Mouse (Mus musculus) small intestine, adult 2 months (tissue): Measurements from ENCODE around the gene Tbx21. TPM values are rescaled to one million over a fixed set of nuclear protein-coding genes. Genes with fewer than 3 reads are reported as not detected.

Source experiments
- H3K27ac ChIP-seq: fragments of 200-500 bp; 2 replicates; pipeline ENCODE4 v1.5.1; 2012; ENCODE audit warnings: low read depth, low read length, control low read depth, inconsistent platforms; ENCODE audit not compliant: insufficient read depth
- H3K27me3 ChIP-seq: fragments of 200-500 bp; 2 replicates; pipeline ENCODE4 v1.6.1; 2012; ENCODE audit warnings: mild to moderate bottlenecking, moderate library complexity, low read length, inconsistent platforms; ENCODE audit not compliant: control insufficient read depth, insufficient read depth
- H3K36me3 ChIP-seq: fragments of 200-500 bp; 2 replicates; pipeline ENCODE4 v1.6.1; 2012; ENCODE audit warnings: mild to moderate bottlenecking, low read length, control low read depth, inconsistent platforms; ENCODE audit not compliant: control insufficient read depth, insufficient read depth
- H3K4me1 ChIP-seq: fragments of 200-500 bp; 2 replicates; pipeline ENCODE4 v1.6.1; 2012; ENCODE audit warnings: low read length, inconsistent platforms, mixed read lengths; ENCODE audit not compliant: control insufficient read depth, insufficient read depth, insufficient read length
- H3K4me3 ChIP-seq: fragments of 200-500 bp; 2 replicates; pipeline ENCODE4 v1.5.1; 2012; ENCODE audit warnings: low read depth, mild to moderate bottlenecking, control low read depth, inconsistent platforms, low read length, moderate library complexity
- CTCF ChIP-seq: fragments of 200-500 bp; IDR thresholded peaks from 2 replicates; pipeline ENCODE4 v1.5.1; 2012; ENCODE audit warnings: low read depth, mild to moderate bottlenecking, control low read depth, inconsistent platforms, low read length, moderate library complexity, mixed read lengths; ENCODE audit not compliant: insufficient replicate concordance, insufficient read length; ENCODE audit errors: extremely low read depth
- POLR2A ChIP-seq: fragments of 200-500 bp; IDR thresholded peaks from 2 replicates; pipeline ENCODE4 v1.6.1; 2012; ENCODE audit warnings: low read depth, mild to moderate bottlenecking, control low read depth, inconsistent platforms, low read length, moderate library complexity
- WGBS: fragments of 180-500 bp; shearing (Covaris S2); methylation state at CpG from one replicate; pipeline ENCODE4 v1.1.7; 2018; 5-methylcytosine and 5-hydroxymethylcytosine counted together
- polyA plus RNA-seq: library from polyadenylated mRNA; depleted of rRNA; stranded (reverse); fragments of >200 nt; gene quantifications from 2 replicates; pipeline ENCODE4 v1.2.3, GENCODE M21; 2012

Gene Tbx21
- polyA plus RNA-seq, 1 experiment, result 2.3 TPM

GRCm38 (mm10) chr11:97143196-97143900 lies 28.2 kb upstream of the Tbx21 start:
- TF ChIP-seq CTCF (no peak), POLR2A (no peak)
- Histone ChIP-seq H3K4me1 (peaks cover 10% of the 10 kb centered on the region), H3K27ac (peak overlapping the region; percentile 68), H3K4me3 (no peak overlapping the region), H3K27me3 (peaks cover 13% of the 10 kb centered on the region), H3K36me3 (no peaks in the 10 kb centered on the region)
- 87% methylated on average over 9 of the region's 9 CpGs for WGBS

GRCm38 (mm10) chr11:97142159-97142608 lies 27.1 kb upstream of the Tbx21 start:
- Histone ChIP-seq H3K27ac (peak overlapping the region; percentile 66), H3K4me3 (no peak overlapping the region), H3K36me3 (no peaks in the 10 kb centered on the region), H3K27me3 (peaks cover 14% of the 10 kb centered on the region), H3K4me1 (peaks cover 10% of the 10 kb centered on the region)
- 49% methylated on average over 8 of the region's 8 CpGs for WGBS
- TF ChIP-seq CTCF, result no peak
- no peak for TF ChIP-seq POLR2A

GRCm38 (mm10) chr11:97140811-97141210 lies 25.7 kb upstream of the Tbx21 start:
- TF ChIP-seq CTCF (no peak), POLR2A (no peak)
- peaks cover 10% of the 10 kb centered on the region for H3K4me1 ChIP-seq
- peaks cover 14% of the 10 kb centered on the region for H3K27me3 ChIP-seq
- no peaks in the 10 kb centered on the region for H3K36me3 ChIP-seq
- 73% methylated on average over 4 of the region's 4 CpGs for WGBS
- H3K4me3 ChIP-seq, result no peak overlapping the region
- H3K27ac ChIP-seq, result no peak overlapping the region

GRCm38 (mm10) chr11:97139256-97139655 lies 24.1 kb upstream of the Tbx21 start:
- H3K27me3 ChIP-seq, result peaks cover 14% of the 10 kb centered on the region
- H3K4me1 ChIP-seq, result peaks cover 10% of the 10 kb centered on the region
- no peaks in the 10 kb centered on the region for H3K36me3 ChIP-seq
- H3K27ac ChIP-seq, result no peak overlapping the region
- no peak for TF ChIP-seq CTCF
- no peak for TF ChIP-seq POLR2A
- 47% methylated on average over 15 of the region's 15 CpGs for WGBS
- H3K4me3 ChIP-seq, result peak overlapping the region; percentile 44

GRCm38 (mm10) chr11:97138554-97139226 lies 23.6 kb upstream of the Tbx21 start:
- H3K4me1 ChIP-seq, result peaks cover 10% of the 10 kb centered on the region
- H3K27ac ChIP-seq, result no peak overlapping the region
- H3K36me3 ChIP-seq, result no peaks in the 10 kb centered on the region
- WGBS, result 42% methylated on average over 69 of the region's 69 CpGs
- peaks cover 14% of the 10 kb centered on the region for H3K27me3 ChIP-seq
- TF ChIP-seq CTCF (no peak), POLR2A (no peak)
- peak overlapping the region; percentile 44 for H3K4me3 ChIP-seq

GRCm38 (mm10) chr11:97133270-97133669 lies 18.1 kb upstream of the Tbx21 start:
- Histone ChIP-seq H3K4me1 (no peaks in the 10 kb centered on the region), H3K27me3 (peaks cover 5% of the 10 kb centered on the region; the same call in 1 of the 2 replicates), H3K27ac (no peak overlapping the region), H3K4me3 (no peak overlapping the region), H3K36me3 (no peaks in the 10 kb centered on the region)
- no peak for TF ChIP-seq POLR2A
- no peak for TF ChIP-seq CTCF
- WGBS, result 44% methylated on average over 5 of the region's 5 CpGs

GRCm38 (mm10) chr11:97132185-97132584 lies 17.1 kb upstream of the Tbx21 start:
- no peaks in the 10 kb centered on the region for H3K36me3 ChIP-seq
- no peak overlapping the region for H3K4me3 ChIP-seq
- 19% methylated on average over 6 of the region's 6 CpGs for WGBS
- H3K4me1 ChIP-seq, result peaks cover 3% of the 10 kb centered on the region
- peaks cover 5% of the 10 kb centered on the region; the same call in 1 of the 2 replicates for H3K27me3 ChIP-seq
- no peak overlapping the region for H3K27ac ChIP-seq
- TF ChIP-seq POLR2A, result no peak

GRCm38 (mm10) chr11:97131683-97132082 lies 16.6 kb upstream of the Tbx21 start:
- H3K4me3 ChIP-seq, result no peak overlapping the region
- H3K4me1 ChIP-seq, result peaks cover 3% of the 10 kb centered on the region
- H3K27ac ChIP-seq, result no peak overlapping the region
- 64% methylated on average over 2 of the region's 2 CpGs for WGBS
- 0 out of 2 replicates have a peak, but pooled peaks cover 5% of the 10 kb centered on the region for H3K27me3 ChIP-seq
- no peak for TF ChIP-seq CTCF
- TF ChIP-seq POLR2A, result no peak
- no peaks in the 10 kb centered on the region for H3K36me3 ChIP-seq
